Mouse (Mus musculus): ENCODE results near the gene Foxred1. TPM values are rescaled to one million over a fixed set of nuclear protein-coding genes. Genes with fewer than 3 reads are reported as not detected.

Gene Foxred1
- polyA plus RNA-seq (2015; fragmentation: Illumina TruSeq; extraction: RNeasy Lipid Tissue Mini Kit (QIAGEN cat#74804); ENCODE audit: insufficient read depth, low replicate concordance), result 63.3 TPM

DNA sequence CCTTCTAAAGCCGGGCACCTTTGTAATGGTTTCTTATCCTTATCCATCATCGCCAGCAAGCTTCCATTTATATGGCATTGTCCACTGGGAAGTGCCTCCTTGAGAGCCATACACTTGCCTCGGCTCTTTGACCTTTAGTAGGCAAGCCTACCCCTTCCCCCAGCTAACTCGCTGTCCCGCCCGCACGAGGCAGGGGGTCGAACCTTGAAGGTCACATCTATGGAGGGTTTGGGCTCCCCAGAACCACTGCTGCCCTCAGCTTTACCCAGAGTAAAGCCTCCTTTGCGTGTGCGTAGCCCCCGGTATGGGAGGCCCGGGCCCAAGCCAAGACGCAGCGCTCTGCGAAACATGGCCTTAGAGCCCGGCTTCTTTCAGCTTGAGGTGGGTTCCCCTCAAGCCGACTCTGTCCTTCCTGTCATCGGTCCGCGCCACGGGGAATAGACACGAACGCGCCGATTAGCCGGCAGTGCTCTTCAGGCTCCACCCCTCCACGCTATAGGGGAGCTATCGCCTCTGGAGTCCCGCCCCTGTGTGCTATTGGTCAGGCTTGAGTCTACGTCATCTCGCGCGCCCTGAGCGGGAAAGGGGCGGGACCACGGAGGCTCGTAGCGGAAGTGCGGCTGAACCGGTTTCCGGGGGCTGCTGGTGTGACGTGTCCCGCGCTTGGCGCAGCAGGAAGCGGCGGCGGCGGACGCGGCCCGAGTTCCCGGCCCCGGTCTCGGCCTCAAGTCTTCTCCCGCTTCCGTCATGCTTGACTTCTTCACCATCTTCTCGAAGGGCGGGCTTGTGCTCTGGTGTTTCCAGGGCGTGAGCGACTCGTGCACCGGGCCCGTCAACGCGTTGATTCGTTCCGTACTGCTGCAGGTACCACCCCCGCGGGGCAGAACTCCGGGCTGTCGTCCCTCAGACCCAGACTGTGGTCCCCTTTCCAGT lies at the start of gene Foxred1:
Foxred1 (minus strand) TSS at position 514 of the 933 bp plus-strand sequence.

DNA sequence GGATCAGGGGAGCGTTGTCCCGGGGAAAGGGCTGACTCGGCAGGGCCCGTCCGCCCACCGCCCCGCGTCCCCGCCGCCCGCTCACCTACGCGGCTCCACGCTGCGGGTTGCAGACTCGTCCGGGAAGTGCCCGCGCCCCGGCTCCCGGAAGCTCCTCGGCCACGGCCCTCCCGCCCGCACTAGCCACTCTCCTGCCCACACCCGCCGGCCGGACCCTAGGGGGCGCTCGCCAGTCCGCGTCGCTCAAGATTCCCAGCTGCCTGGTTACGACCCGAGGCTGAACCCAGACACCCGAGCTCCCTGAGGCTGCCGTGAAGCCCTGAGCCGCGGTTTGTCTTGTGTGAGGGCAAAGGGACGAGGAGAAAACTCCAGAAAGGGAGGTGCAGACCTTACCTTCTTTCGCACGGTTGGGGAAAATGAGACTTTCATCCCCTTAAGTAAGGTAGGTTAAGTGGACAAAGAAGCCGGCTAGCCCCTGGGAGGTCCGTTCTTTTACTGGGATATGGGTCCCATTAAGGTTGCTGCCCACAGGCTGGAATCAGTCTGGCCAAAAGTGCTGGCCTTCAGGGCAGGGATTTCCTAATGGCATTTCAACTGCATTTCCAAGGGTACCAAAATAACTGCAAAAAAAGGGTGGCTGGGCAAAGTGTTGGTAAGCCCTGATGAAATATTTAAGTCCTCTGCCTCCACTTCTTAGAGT lies 10.9 kb downstream of the Foxred1 start, which contains the start of the genes Srpr and Tirap:
Srpr (plus strand) TSS at position 404 of the 700 bp plus-strand sequence.
Tirap (minus strand) TSS at position 520 of the 700 bp plus-strand sequence.

DNA sequence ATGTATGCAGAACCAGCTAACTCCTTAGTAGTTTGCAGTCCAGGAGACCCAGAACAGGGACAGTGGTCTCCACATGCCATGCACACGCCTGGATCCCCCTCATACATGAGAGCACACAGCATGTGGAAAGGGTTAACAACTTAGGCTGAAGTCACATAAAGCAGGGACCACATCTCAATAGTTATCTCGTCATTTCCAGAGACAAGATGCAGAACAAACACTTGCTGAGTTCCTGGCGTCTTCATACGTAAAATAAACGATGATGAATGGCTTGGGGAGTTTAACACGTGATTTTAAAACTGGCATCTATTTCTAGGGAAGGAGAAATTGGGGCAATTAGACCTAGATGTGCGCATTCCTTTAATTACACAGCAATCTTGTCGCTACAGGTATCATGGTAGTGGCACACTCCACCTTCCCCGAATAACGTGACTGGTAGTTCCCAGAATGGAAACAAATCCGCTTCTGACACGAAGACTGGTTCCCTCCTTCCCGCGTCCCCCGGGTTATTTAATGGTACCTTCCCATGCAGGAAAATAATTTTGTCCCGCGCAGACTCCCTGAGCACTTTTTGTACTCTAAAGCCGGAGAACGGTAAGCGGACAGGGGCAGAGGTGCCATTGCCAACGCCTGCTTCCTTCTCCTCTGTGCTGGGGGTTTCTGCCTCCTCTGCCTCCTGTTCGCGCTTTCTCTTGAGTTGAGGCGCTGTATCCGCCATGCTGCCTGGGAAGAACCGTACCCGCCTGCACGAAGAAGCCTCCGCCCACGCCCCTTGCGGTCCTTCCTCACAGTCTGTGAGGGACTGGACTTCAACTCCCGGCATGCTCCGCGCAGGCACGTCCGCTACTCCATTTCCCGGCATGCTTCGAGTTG lies 35.4 kb downstream of the Foxred1 start, which contains the start of gene Dcps:
Dcps (minus strand) TSS at position 811 of the 873 bp plus-strand sequence.

Other genes starting within 250 kb of the Foxred1 start
- gene St3gal4, start 91.8 kb downstream of the Foxred1 start, polyA plus RNA-seq (2015; fragmentation: Illumina TruSeq; extraction: RNeasy Lipid Tissue Mini Kit (QIAGEN cat#74804); ENCODE audit: insufficient read depth, low replicate concordance), result 47.1 TPM
- 42.4 TPM for gene Dcps, start 35.0 kb downstream of the Foxred1 start, polyA plus RNA-seq (2015; fragmentation: Illumina TruSeq; extraction: RNeasy Lipid Tissue Mini Kit (QIAGEN cat#74804); ENCODE audit: insufficient read depth, low replicate concordance)
- gene Srpr, start 10.9 kb downstream of the Foxred1 start, polyA plus RNA-seq (2015; fragmentation: Illumina TruSeq; extraction: RNeasy Lipid Tissue Mini Kit (QIAGEN cat#74804); ENCODE audit: insufficient read depth, low replicate concordance), result 118 TPM
- 11.3 TPM for gene Tirap, start 10.8 kb downstream of the Foxred1 start, polyA plus RNA-seq (2015; fragmentation: Illumina TruSeq; extraction: RNeasy Lipid Tissue Mini Kit (QIAGEN cat#74804); ENCODE audit: insufficient read depth, low replicate concordance)
- gene Fam118b, start 56.8 kb upstream of the Foxred1 start, polyA plus RNA-seq (2015; fragmentation: Illumina TruSeq; extraction: RNeasy Lipid Tissue Mini Kit (QIAGEN cat#74804); ENCODE audit: insufficient read depth, low replicate concordance), result 29.1 TPM
- 25.4 TPM for gene Rpusd4, start 56.8 kb upstream of the Foxred1 start, polyA plus RNA-seq (2015; fragmentation: Illumina TruSeq; extraction: RNeasy Lipid Tissue Mini Kit (QIAGEN cat#74804); ENCODE audit: insufficient read depth, low replicate concordance)
- 12.6 TPM for gene Cdon, start 210.1 kb upstream of the Foxred1 start, polyA plus RNA-seq (2015; fragmentation: Illumina TruSeq; extraction: RNeasy Lipid Tissue Mini Kit (QIAGEN cat#74804); ENCODE audit: insufficient read depth, low replicate concordance)